Mouse (Mus musculus): ENCODE results near the gene Kdf1. TPM values are rescaled to one million over a fixed set of nuclear protein-coding genes. Genes with fewer than 3 reads are reported as not detected.
A peak's percentile ranks its signal among the peaks of the same experiment; 100 is the strongest.
"Not testable (repeated sequence)": the region's sequence is repeated elsewhere in the genome, so short reads cannot be mapped to it uniquely, and the experiment has no call there.

Gene Kdf1
- total RNA-seq, 1 experiment from 2014 or later, result not detected

GRCm38 (mm10) chr4:133495711-133496110 lies 23.1 kb upstream of the Kdf1 start:
- no peak for ATAC-seq (replicated peaks; ENCODE audit: low read depth, poor library complexity, severe bottlenecking)

- ATAC-seq (replicated peaks; ENCODE audit: low read depth, poor library complexity, severe bottlenecking), result no peak
Measured at GRCm38 (mm10) chr4:133496738-133497445, 21.9 kb upstream of the Kdf1 start.

GRCm38 (mm10) chr4:133497461-133498159 lies 21.2 kb upstream of the Kdf1 start:
- ATAC-seq (replicated peaks; ENCODE audit: low read depth, poor library complexity, severe bottlenecking), result no peak

GRCm38 (mm10) chr4:133498160-133498724 lies 20.5 kb upstream of the Kdf1 start, which contains the start of gene Trnp1:
Gene Trnp1, minus strand, starts transcription at chr4:133498550.
- peak; percentile 59 for ATAC-seq (replicated peaks; ENCODE audit: low read depth, poor library complexity, severe bottlenecking)

GRCm38 (mm10) chr4:133501514-133501913 lies 17.2 kb upstream of the Kdf1 start:
- ATAC-seq (replicated peaks; ENCODE audit: low read depth, poor library complexity, severe bottlenecking), result peak; percentile 52

GRCm38 (mm10) chr4:133504300-133504699 lies 14.5 kb upstream of the Kdf1 start:
- no peak for ATAC-seq (replicated peaks; ENCODE audit: low read depth, poor library complexity, severe bottlenecking)

GRCm38 (mm10) chr4:133504755-133505485 lies 13.8 kb upstream of the Kdf1 start:
- no peak for ATAC-seq (replicated peaks; ENCODE audit: low read depth, poor library complexity, severe bottlenecking)

- no peak; the same call in 1 of the 2 replicates for ATAC-seq (replicated peaks; ENCODE audit: low read depth, poor library complexity, severe bottlenecking)
Measured at GRCm38 (mm10) chr4:133506573-133506972, 12.2 kb upstream of the Kdf1 start.

GRCm38 (mm10) chr4:133508990-133509389 lies 9.8 kb upstream of the Kdf1 start:
- ATAC-seq (replicated peaks; ENCODE audit: low read depth, poor library complexity, severe bottlenecking), result no peak

- no peak for ATAC-seq (replicated peaks; ENCODE audit: low read depth, poor library complexity, severe bottlenecking)
Measured at GRCm38 (mm10) chr4:133511050-133511449, 7.7 kb upstream of the Kdf1 start.

GRCm38 (mm10) chr4:133512511-133512910 lies 6.3 kb upstream of the Kdf1 start:
- not testable (repeated sequence) for ATAC-seq (replicated peaks; ENCODE audit: low read depth, poor library complexity, severe bottlenecking)

- ATAC-seq (replicated peaks; ENCODE audit: low read depth, poor library complexity, severe bottlenecking), result peak; percentile 98
Measured at GRCm38 (mm10) chr4:133512972-133513371, 5.8 kb upstream of the Kdf1 start.

- no peak for ATAC-seq (replicated peaks; ENCODE audit: low read depth, poor library complexity, severe bottlenecking)
Measured at GRCm38 (mm10) chr4:133519369-133519665, 554 bp downstream of the Kdf1 start.

- ATAC-seq (replicated peaks; ENCODE audit: low read depth, poor library complexity, severe bottlenecking), result no peak
Measured at GRCm38 (mm10) chr4:133521502-133521901, 2.7 kb downstream of the Kdf1 start.

- ATAC-seq (replicated peaks; ENCODE audit: low read depth, poor library complexity, severe bottlenecking), result no peak
Measured at GRCm38 (mm10) chr4:133527788-133528187, 9.0 kb downstream of the Kdf1 start.

GRCm38 (mm10) chr4:133532777-133533176 lies 14.0 kb downstream of the Kdf1 start:
- ATAC-seq (replicated peaks; ENCODE audit: low read depth, poor library complexity, severe bottlenecking), result no peak

- ATAC-seq (replicated peaks; ENCODE audit: low read depth, poor library complexity, severe bottlenecking), result no peak
Measured at GRCm38 (mm10) chr4:133536081-133536480, 17.3 kb downstream of the Kdf1 start.

GRCm38 (mm10) chr4:133536652-133537051 lies 17.9 kb downstream of the Kdf1 start:
- ATAC-seq (replicated peaks; ENCODE audit: low read depth, poor library complexity, severe bottlenecking), result no peak

GRCm38 (mm10) chr4:133545272-133546231 lies 26.8 kb downstream of the Kdf1 start, which contains the start of gene Nudc:
Gene Nudc, minus strand, starts transcription at chr4:133545996.
- ATAC-seq (replicated peaks; ENCODE audit: low read depth, poor library complexity, severe bottlenecking), result peak; percentile 99
